Mouse (Mus musculus) heart, postnatal 0 days (tissue): ENCODE results near the gene Metrn.

ENCODE experiments used
- CTCF ChIP-seq: IDR thresholded peaks from 2 replicates; pipeline ENCODE4 v1.5.1; 2016; ENCODE audit warnings: antibody characterized with exemption, control low read depth, low read depth
- EP300 ChIP-seq: IDR thresholded peaks from 2 replicates; pipeline ENCODE4 v1.6.1; 2016; ENCODE audit warnings: antibody characterized with exemption, low read depth

DNA sequence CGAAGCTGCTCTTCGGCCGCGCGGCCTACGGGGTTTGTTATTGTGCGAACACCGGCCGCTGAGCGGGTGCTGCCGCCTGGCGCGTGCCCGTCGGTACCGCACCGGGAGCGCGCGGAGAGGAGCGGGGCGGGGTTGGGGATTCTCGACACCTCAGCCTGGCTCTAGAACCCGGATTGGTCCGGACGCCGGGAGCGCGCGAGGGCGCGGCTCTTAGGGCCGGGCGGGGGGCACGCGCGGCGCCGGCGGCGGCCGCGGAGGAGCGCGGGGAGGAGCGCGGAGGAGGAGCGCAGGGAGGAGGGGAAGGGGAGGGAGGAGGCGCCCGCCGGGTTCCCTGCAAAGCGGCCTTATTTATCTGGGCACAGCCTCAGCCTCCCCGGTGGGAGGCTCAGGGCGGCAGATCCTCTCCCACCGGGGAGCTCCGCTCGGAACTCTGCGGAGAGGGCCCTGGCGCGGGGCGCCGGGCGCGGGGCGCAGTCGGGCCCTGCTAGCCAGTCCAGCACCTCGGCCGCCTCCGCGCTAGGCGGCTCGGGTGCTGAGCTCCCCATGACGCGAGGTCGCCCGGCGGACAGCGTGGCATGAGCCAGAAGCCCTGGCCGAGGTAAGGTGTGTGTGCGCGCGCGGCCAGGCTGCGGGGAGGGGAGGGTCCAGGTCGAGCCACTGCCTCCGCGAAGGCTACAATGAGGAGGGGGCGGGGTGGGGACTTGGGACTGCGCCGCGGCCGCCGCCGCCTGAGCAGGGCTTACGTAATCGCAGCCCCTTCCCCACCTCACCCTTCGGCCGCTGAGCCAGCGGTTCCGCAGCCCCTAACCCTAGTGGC, 12.1 kb upstream of the Metrn start, which contains the start of gene Fbxl16:
- TF ChIP-seq CTCF, result 0 out of 2 replicates have a peak, but pooled peaks have one; percentile 7
- TF ChIP-seq EP300, result no peak
